Mouse (Mus musculus) ES-E14 (cell line): ENCODE data around the gene Pom121. TPM values are rescaled to one million over a fixed set of nuclear protein-coding genes. Genes with fewer than 3 reads are reported as not detected.
"Not testable (repeated sequence)": the region's sequence is repeated elsewhere in the genome, so short reads cannot be mapped to it uniquely, and the experiment has no call there.

ENCODE experiments used
- DNase-seq: peaks from one replicate; pipeline ENCODE4 v3.0.0-alpha.2; 2013; ENCODE audit warnings: low read depth, low spot score
- H3K27ac ChIP-seq: 2 replicates; pipeline ENCODE4 v1.5.1; 2012; ENCODE audit warnings: low read depth, mild to moderate bottlenecking, low read length, moderate library complexity, mixed read lengths; ENCODE audit not compliant: poor library complexity, insufficient read depth, severe bottlenecking
- H3K36me3 ChIP-seq: 2 replicates; pipeline ENCODE4 v1.6.1; 2012; ENCODE audit warnings: mild to moderate bottlenecking, low read length, moderate library complexity, mixed read lengths; ENCODE audit not compliant: control insufficient read depth, poor library complexity, insufficient read depth, severe bottlenecking
- H3K4me1 ChIP-seq, 2 experiments: fragments of 150-350 bp in 1 of 2; sonication (generic) in 1 of 2; 2 replicates each; pipeline ENCODE4 v1.6.1; 2012; ENCODE audit warnings: low read length in 2 of 2, mild to moderate bottlenecking in 1 of 2, mixed read lengths in 1 of 2; ENCODE audit not compliant: control insufficient read depth in 2 of 2, insufficient read depth in 2 of 2, poor library complexity in 1 of 2
- H3K4me3 ChIP-seq, 2 experiments: fragments of 150-350 bp in 1 of 2; sonication (generic) in 1 of 2; 2 replicates each; pipeline ENCODE4 v1.5.1; 2012; ENCODE audit warnings: low read length in 2 of 2, low read depth in 1 of 2, mild to moderate bottlenecking in 1 of 2, mixed read lengths in 1 of 2; ENCODE audit not compliant: insufficient read depth in 1 of 2, poor library complexity in 1 of 2, severe bottlenecking in 1 of 2
- H3K9ac ChIP-seq: 2 replicates; pipeline ENCODE4 v1.6.1; 2012; ENCODE audit warnings: low read depth, mild to moderate bottlenecking, low read length, mixed read lengths; ENCODE audit not compliant: poor library complexity, insufficient read depth, severe bottlenecking
- H3K9me3 ChIP-seq: fragments of 150-350 bp; sonication (generic); 2 replicates; pipeline ENCODE4 v1.6.1; 2012; ENCODE audit warnings: low read depth, mild to moderate bottlenecking, low read length; ENCODE audit not compliant: control insufficient read depth, insufficient read depth
- CHD2 ChIP-seq: IDR thresholded peaks from 2 replicates; pipeline ENCODE4 v1.6.1; 2014; ENCODE audit warnings: mild to moderate bottlenecking, low read depth, low read length, inconsistent platforms
- HCFC1 ChIP-seq: IDR thresholded peaks from 2 replicates; pipeline ENCODE4 v1.6.1; 2012; ENCODE audit warnings: low read length, inconsistent platforms, borderline replicate concordance; ENCODE audit not compliant: insufficient read depth
- MAFK ChIP-seq: IDR thresholded peaks from 2 replicates; pipeline ENCODE4 v1.6.1; 2014; ENCODE audit warnings: mild to moderate bottlenecking, low read depth, low read length, inconsistent platforms; ENCODE audit not compliant: insufficient read depth
- ZC3H11A ChIP-seq: IDR thresholded peaks from 2 replicates; pipeline ENCODE4 v1.6.1; 2012; ENCODE audit warnings: low read depth, mild to moderate bottlenecking, inconsistent platforms, low read length, borderline replicate concordance
- ZNF384 ChIP-seq: IDR thresholded peaks from 2 replicates; pipeline ENCODE4 v1.6.1; 2012; ENCODE audit warnings: low read depth, low read length, inconsistent platforms
- in situ Hi-C, 2 experiments: fragments of 600-800 bp; cut with MboI; formaldehyde crosslinking; loops; one replicate each; pipeline ENCODE4 v1.15.1; 2025; ENCODE audit warnings: low sequenced_read_pairs in 2 of 2, inconsistent platforms in 1 of 2; ENCODE audit not compliant: unreplicated experiment in 2 of 2
- total RNA-seq: library from RNA; depleted of rRNA; stranded (reverse); fragments of 300-350 nt; gene quantifications from 2 replicates; pipeline ENCODE4 v1.2.3, GENCODE M21; 2012

Pom121 gene
- total RNA-seq, 1 experiment = 36.4 TPM

GRCm38 (mm10) chr5:135375167-135375566 lies 19.2 kb downstream of the Pom121 start:
- peaks cover 54% of the 10 kb centered on the region for H3K36me3 ChIP-seq
- H3K4me1 ChIP-seq = peaks cover 0 to 1% of the 10 kb centered on the region in 2 experiments; a peak in 1 of 4 replicates
- H3K9me3 ChIP-seq = no peaks in the 10 kb centered on the region
- TF ChIP-seq ZC3H11A (no peak), MAFK (no peak), HCFC1 (no peak), ZNF384 (no peak), CHD2 (no peak)
- H3K9ac ChIP-seq = no peak overlapping the region
- no peak overlapping the region for H3K4me3 ChIP-seq
- no peak for DNase-seq
- H3K27ac ChIP-seq = no peak overlapping the region
- in situ Hi-C loops = no loop called here

- H3K36me3 ChIP-seq = peaks cover 42% of the 10 kb centered on the region
- DNase-seq = no peak
- TF ChIP-seq CHD2 = no peak
- TF ChIP-seq HCFC1 = 0 out of 2 replicates have a peak, but pooled peaks have one; percentile 28
Observed at GRCm38 (mm10) chr5:135373601-135374000, 20.7 kb downstream of the Pom121 start.

GRCm38 (mm10) chr5:135371195-135371594 lies 23.2 kb downstream of the Pom121 start:
- Histone ChIP-seq H3K27ac (no peak overlapping the region), H3K4me3 (no peak overlapping the region), H3K4me1 (peaks cover 0 to 4% of the 10 kb centered on the region in 2 experiments; a peak in 1 of 4 replicates), H3K36me3 (peaks cover 25% of the 10 kb centered on the region), H3K9me3 (no peaks in the 10 kb centered on the region), H3K9ac (no peak overlapping the region)
- no peak for DNase-seq
- in situ Hi-C loops = no loop called here
- TF ChIP-seq CHD2 = no peak

More at GRCm38 (mm10) chr5:135373601-135374000, 20.7 kb downstream of the Pom121 start:
- H3K4me1 ChIP-seq = peaks cover 0 to 2% of the 10 kb centered on the region in 2 experiments; a peak in 1 of 4 replicates
- in situ Hi-C loops = no loop called here
- no peaks in the 10 kb centered on the region for H3K9me3 ChIP-seq
- H3K27ac ChIP-seq = no peak overlapping the region
- no peak overlapping the region for H3K9ac ChIP-seq
- no peak overlapping the region for H3K4me3 ChIP-seq

- H3K9ac ChIP-seq = peak within 1 kb of the TSS; percentile 95
- H3K9me3 ChIP-seq = no peaks in the 10 kb centered on the region
- DNase-seq = peak; percentile 96
- in situ Hi-C loops = no loop called here
- H3K27ac ChIP-seq = peak within 1 kb of the TSS; percentile 65
- no peak for TF ChIP-seq CHD2
- TF ChIP-seq HCFC1 = peak; percentile 71
- peaks cover 14% of the 10 kb centered on the region for H3K36me3 ChIP-seq
- H3K4me1 ChIP-seq = peaks cover 0 to 4% of the 10 kb centered on the region in 2 experiments; a peak in 1 of 4 replicates
- H3K4me3 ChIP-seq = peak within 1 kb of the TSS; percentile 97 to 99
Observed at GRCm38 (mm10) chr5:135369787-135370654, 24.3 kb downstream of the Pom121 start, which contains the start of gene Nsun5. Gene Nsun5, plus strand, starts transcription at chr5:135369953.

DNA sequence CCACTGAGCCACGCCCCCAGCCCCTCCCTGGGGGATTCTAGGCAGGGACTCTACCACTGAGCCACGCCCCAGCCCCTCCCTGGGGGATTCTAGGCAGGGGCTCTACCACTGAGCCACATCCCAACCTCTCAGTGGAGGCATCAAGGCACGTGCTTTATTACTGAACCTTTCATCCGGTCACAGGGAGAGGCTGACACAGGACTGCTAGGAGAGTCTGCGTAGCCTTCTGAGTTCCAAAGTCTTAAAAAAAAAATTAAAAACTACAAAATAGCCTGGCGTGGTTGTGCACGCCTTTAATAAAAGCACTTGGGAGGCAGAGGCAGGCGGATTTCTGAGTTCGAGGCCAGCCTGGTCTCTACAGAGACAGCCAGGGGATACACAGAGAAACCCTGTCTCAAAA lies 25.1 kb downstream of the Pom121 start:
- H3K36me3 ChIP-seq, H3K9me3 ChIP-seq, DNase-seq, in situ Hi-C loops, H3K27ac ChIP-seq, H3K4me1 ChIP-seq: not testable (repeated sequence)
- peak overlapping the region; percentile 97 to 99 for H3K4me3 ChIP-seq
- peak overlapping the region; percentile 95; the same call in 1 of the 2 replicates for H3K9ac ChIP-seq
